Mouse (Mus musculus) heart, postnatal 0 days (tissue): ENCODE results near the gene Cdkal1. TPM values are rescaled to one million over a fixed set of nuclear protein-coding genes. Genes with fewer than 3 reads are reported as not detected.
A peak's percentile ranks its signal among the peaks of the same experiment; 100 is the strongest.

Experiments
- ATAC-seq: fragments of 200-750 bp; cut with Nextera tagmentation; 2 replicates; pipeline ENCODE4 v1.8.0; 2017; ENCODE audit warnings: low read depth, moderate number of reproducible peaks, moderate library complexity; ENCODE audit not compliant: insufficient read depth
- DNase-seq: peaks from one replicate; pipeline ENCODE4 v3.0.0-alpha.2; 2016; ENCODE audit warnings: low spot score
- H3K27ac ChIP-seq: fragments of 300-500 bp; sonication (generic); 2 replicates; pipeline ENCODE4 v1.5.1; 2014; ENCODE audit warnings: low read depth, mild to moderate bottlenecking
- H3K27me3 ChIP-seq: fragments of 300-500 bp; sonication (generic); 2 replicates; pipeline ENCODE4 v1.6.1; 2014; ENCODE audit warnings: low read length, mixed read lengths; ENCODE audit not compliant: control insufficient read depth, insufficient read depth
- H3K36me3 ChIP-seq: fragments of 300-500 bp; sonication (generic); replicated peaks from 2 replicates; pipeline ENCODE4 v1.6.1; 2014; ENCODE audit warnings: low read length, mixed read lengths; ENCODE audit not compliant: control insufficient read depth, insufficient read depth
- H3K4me1 ChIP-seq: fragments of 300-500 bp; sonication (generic); 2 replicates; pipeline ENCODE4 v1.6.1; 2014; ENCODE audit warnings: antibody characterized with exemption; ENCODE audit not compliant: control insufficient read depth, insufficient read depth
- H3K4me2 ChIP-seq: fragments of 300-500 bp; sonication (generic); 2 replicates; pipeline ENCODE4 v1.6.1; 2014; ENCODE audit warnings: low read depth, mild to moderate bottlenecking, low read length, moderate library complexity
- H3K4me3 ChIP-seq: fragments of 300-500 bp; sonication (generic); 2 replicates; pipeline ENCODE4 v1.5.1; 2014; ENCODE audit warnings: low read depth, low read length
- H3K9ac ChIP-seq: fragments of 300-500 bp; sonication (generic); replicated peaks from 2 replicates; pipeline ENCODE4 v1.6.1; 2014; ENCODE audit warnings: low read depth, low read length, mixed read lengths
- H3K9me3 ChIP-seq: fragments of 300-500 bp; sonication (generic); replicated peaks from 2 replicates; pipeline ENCODE4 v1.6.1; 2016; ENCODE audit warnings: low read length; ENCODE audit not compliant: control insufficient read depth
- CTCF ChIP-seq: IDR thresholded peaks from 2 replicates; pipeline ENCODE4 v1.5.1; 2016; ENCODE audit warnings: antibody characterized with exemption, control low read depth, low read depth
- EP300 ChIP-seq: IDR thresholded peaks from 2 replicates; pipeline ENCODE4 v1.6.1; 2016; ENCODE audit warnings: antibody characterized with exemption, low read depth
- WGBS: fragments of 180-500 bp; shearing (Covaris S2); extraction: QIAGEN DNeasy Blood & Tissue Kit; methylation state at CpG from one replicate; pipeline ENCODE4 v1.1.7; 2014; 5-methylcytosine and 5-hydroxymethylcytosine counted together
- polyA plus RNA-seq: library from polyadenylated mRNA; unstranded; fragments of >200 nt; fragmentation: Nextera tagmentation; extraction: Ambion mirVana; gene quantifications from 2 replicates; pipeline ENCODE4 v1.2.1, GENCODE M21; 2015
- total RNA-seq: library from RNA; depleted of rRNA; stranded (reverse); fragments of >200 nt; gene quantifications from 2 replicates; pipeline ENCODE4 v1.2.3, GENCODE M21; 2014; ENCODE audit warnings: low replicate concordance

Cdkal1 gene
- total and polyA plus RNA-seq, 2 experiments from 2014 or later, result 9.6 to 17.6 TPM

DNA sequence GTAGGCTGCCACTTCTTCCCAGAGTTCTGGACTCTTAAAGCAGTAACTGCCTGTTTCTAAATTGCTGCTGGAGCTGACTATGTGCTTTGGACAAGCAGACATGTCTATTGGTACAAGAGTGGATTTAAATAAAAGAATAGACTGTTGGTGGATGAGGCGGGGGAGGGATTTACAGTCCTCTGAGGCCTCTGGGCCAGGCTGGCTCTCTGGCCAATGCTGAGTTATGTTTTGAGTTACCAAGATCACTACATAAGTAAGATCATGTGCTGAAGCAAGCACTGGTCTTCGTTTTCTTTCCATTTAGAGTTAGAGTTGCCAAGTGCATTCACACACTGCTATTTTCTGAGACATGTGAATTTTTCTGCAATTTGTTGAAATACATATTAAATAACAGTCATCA is 418.4 kb downstream of the Cdkal1 start:
- Histone ChIP-seq H3K9me3 (no peaks in the 10 kb centered on the region), H3K9ac (no peak overlapping the region), H3K27ac (no peak overlapping the region), H3K4me3 (no peak overlapping the region), H3K4me1 (peaks cover 5% of the 10 kb centered on the region; the same call in 1 of the 2 replicates), H3K4me2 (no peak overlapping the region), H3K27me3 (no peaks in the 10 kb centered on the region), H3K36me3 (no peaks in the 10 kb centered on the region)
- no peak for ATAC-seq
- WGBS, result 79% methylated on average over 2 of the region's 2 CpGs
- TF ChIP-seq CTCF (no peak), EP300 (no peak)
- no peak for DNase-seq

DNA sequence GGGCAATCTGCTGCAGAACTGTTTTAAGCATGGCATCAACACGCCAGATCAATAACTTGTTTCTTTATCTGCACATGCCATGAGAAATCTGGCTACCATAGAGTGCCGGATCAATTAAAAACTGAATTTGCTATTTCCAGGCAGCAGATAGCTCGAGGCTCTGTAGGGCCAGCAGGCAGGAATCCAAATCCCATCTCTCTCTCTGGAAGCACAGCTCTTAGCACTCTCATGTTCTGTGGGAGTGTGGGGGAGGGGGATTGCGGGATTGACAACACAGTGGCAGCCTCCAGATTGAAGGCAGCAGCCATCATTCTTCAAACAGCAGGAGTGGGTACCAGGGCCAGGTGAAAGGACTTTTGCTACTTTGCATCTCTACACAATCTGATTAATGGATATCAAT is 420.7 kb downstream of the Cdkal1 start:
- TF ChIP-seq EP300, result no peak
- TF ChIP-seq CTCF, result no peak
- WGBS, result 36% methylated on average over 4 of the region's 4 CpGs
- Histone ChIP-seq H3K9ac (no peak overlapping the region), H3K4me1 (peaks cover 7% of the 10 kb centered on the region; the same call in 1 of the 2 replicates), H3K9me3 (no peaks in the 10 kb centered on the region), H3K36me3 (no peaks in the 10 kb centered on the region), H3K27me3 (no peaks in the 10 kb centered on the region), H3K4me2 (no peak overlapping the region), H3K27ac (no peak overlapping the region), H3K4me3 (no peak overlapping the region)
- DNase-seq, result no peak
- no peak for ATAC-seq

- peaks cover 7% of the 10 kb centered on the region; the same call in 1 of the 2 replicates for H3K4me1 ChIP-seq
- no peak for ATAC-seq
- TF ChIP-seq CTCF (no peak), EP300 (no peak)
- no peak overlapping the region for H3K4me2 ChIP-seq
- no peak for DNase-seq
- no peaks in the 10 kb centered on the region for H3K9me3 ChIP-seq
- 28% methylated on average over 4 of the region's 4 CpGs for WGBS
- no peak overlapping the region for H3K27ac ChIP-seq
- no peaks in the 10 kb centered on the region for H3K27me3 ChIP-seq
- H3K36me3 ChIP-seq, result no peaks in the 10 kb centered on the region
- H3K9ac ChIP-seq, result no peak overlapping the region
- no peak overlapping the region for H3K4me3 ChIP-seq
Observed at GRCm38 (mm10) chr13:29430919-29431318, 424.6 kb downstream of the Cdkal1 start.

DNA sequence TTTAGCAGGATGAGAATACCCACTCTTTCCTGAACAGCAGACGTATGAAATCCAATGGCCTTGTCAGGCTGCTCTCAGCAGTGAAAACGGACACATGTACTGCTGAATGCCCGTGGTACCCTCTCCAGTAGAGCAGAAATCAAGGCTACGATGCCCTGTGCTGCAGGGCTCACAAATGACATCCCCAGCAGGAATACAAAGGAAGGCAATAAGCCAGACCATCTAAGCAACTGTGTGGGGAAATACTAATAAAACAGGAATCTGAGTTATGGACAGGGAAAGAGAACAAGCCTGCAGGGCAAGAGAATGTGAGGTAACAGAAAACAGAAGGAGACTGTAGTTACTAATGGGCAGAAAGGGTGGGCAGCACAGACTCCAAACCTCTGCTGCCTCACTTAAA is 425.6 kb downstream of the Cdkal1 start:
- Histone ChIP-seq H3K4me1 (peaks cover 6% of the 10 kb centered on the region; the same call in 1 of the 2 replicates), H3K9me3 (no peaks in the 10 kb centered on the region), H3K9ac (no peak overlapping the region), H3K4me2 (no peak overlapping the region), H3K4me3 (no peak overlapping the region), H3K27ac (no peak overlapping the region), H3K27me3 (no peaks in the 10 kb centered on the region), H3K36me3 (no peaks in the 10 kb centered on the region)
- TF ChIP-seq EP300 (no peak), CTCF (no peak)
- ATAC-seq (no peak), DNase-seq (no peak)
- 82% methylated on average over 4 of the region's 4 CpGs for WGBS

DNA sequence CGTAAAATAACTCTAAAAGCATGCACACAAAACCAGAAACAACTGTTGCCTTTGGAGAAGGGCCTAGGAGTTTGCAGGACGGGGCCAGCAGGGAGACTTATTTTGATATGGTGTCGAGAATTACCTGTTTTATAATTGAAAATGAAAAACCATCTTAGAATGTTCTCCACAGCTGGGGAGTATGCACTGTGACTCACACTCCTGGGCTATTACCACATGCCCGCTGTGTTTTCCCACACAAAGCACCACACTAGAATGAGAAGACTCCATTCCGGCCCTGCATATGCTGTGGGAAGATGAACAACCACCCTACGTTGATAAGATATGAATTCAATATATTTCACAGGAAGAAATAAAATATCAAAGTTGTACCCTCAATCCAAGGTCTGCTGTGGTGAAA is 426.3 kb downstream of the Cdkal1 start:
- no peak overlapping the region for H3K4me2 ChIP-seq
- WGBS, result 89% methylated on average over 6 of the region's 6 CpGs
- no peaks in the 10 kb centered on the region for H3K27me3 ChIP-seq
- H3K9ac ChIP-seq, result no peak overlapping the region
- no peaks in the 10 kb centered on the region for H3K36me3 ChIP-seq
- 0 out of 2 replicates have a peak, but pooled peaks cover 3% of the 10 kb centered on the region for H3K4me1 ChIP-seq
- H3K27ac ChIP-seq, result no peak overlapping the region
- H3K9me3 ChIP-seq, result no peaks in the 10 kb centered on the region
- ATAC-seq (no peak), DNase-seq (no peak)
- no peak for TF ChIP-seq CTCF
- no peak for TF ChIP-seq EP300
- H3K4me3 ChIP-seq, result no peak overlapping the region

- ATAC-seq, result no peak
- no peak overlapping the region for H3K4me3 ChIP-seq
Observed at GRCm38 (mm10) chr13:29416450-29417136, 438.9 kb downstream of the Cdkal1 start.

More at GRCm38 (mm10) chr13:29416450-29417136, 438.9 kb downstream of the Cdkal1 start:
- 52% methylated on average over 8 of the region's 8 CpGs for WGBS
- no peak for TF ChIP-seq CTCF
- TF ChIP-seq EP300, result no peak
- no peaks in the 10 kb centered on the region for H3K36me3 ChIP-seq
- no peaks in the 10 kb centered on the region for H3K27me3 ChIP-seq
- H3K9me3 ChIP-seq, result no peaks in the 10 kb centered on the region
- no peak overlapping the region for H3K4me2 ChIP-seq
- H3K27ac ChIP-seq, result peak overlapping the region; percentile 30; the same call in 1 of the 2 replicates
- peaks cover 26% of the 10 kb centered on the region for H3K4me1 ChIP-seq
- H3K9ac ChIP-seq, result no peak overlapping the region
- peak; percentile 30 for DNase-seq
